In genomic region chrX:155167667-155168066, GRCm38 (mm10) we compare ENCODE assay signal across 37 mouse cellular contexts. TPM values are rescaled to one million over a fixed set of nuclear protein-coding genes. Genes with fewer than 3 reads are reported as not detected.
"Had no signal": no experiment of that assay in that cellular context is flagged by ENCODE, and none has a peak within 500 bp of the region (broad histone marks: within the 10 kb centered on the region; RNA-seq: fewer than 3 reads in every experiment).

No protein-coding gene starts in this region.

- H3K27me3 ChIP-seq: embryonic facial prominence, embryonic 12.5 days; embryonic facial prominence, embryonic 13.5 days; embryonic facial prominence, embryonic 15.5 days; forebrain, embryonic 12.5 days; forebrain, embryonic 13.5 days; forebrain, embryonic 15.5 days had no signal

- H3K9me3 ChIP-seq: embryonic facial prominence, embryonic 12.5 days; embryonic facial prominence, embryonic 13.5 days; embryonic facial prominence, embryonic 15.5 days; forebrain, embryonic 10.5 days; forebrain, embryonic 12.5 days; forebrain, embryonic 13.5 days; forebrain, embryonic 15.5 days had no signal

- ATAC-seq: forebrain, embryonic 13.5 days; forebrain, embryonic 14.5 days; forebrain, embryonic 15.5 days; forebrain, postnatal 0 days had no signal

- H3K36me3 ChIP-seq: embryonic facial prominence, embryonic 12.5 days; embryonic facial prominence, embryonic 13.5 days; embryonic facial prominence, embryonic 15.5 days; forebrain, embryonic 10.5 days; forebrain, embryonic 12.5 days; forebrain, embryonic 15.5 days had no signal

- H3K4me3 ChIP-seq: embryonic facial prominence, embryonic 12.5 days; embryonic facial prominence, embryonic 13.5 days; embryonic facial prominence, embryonic 15.5 days; erythroblast, embryonic 14.5 days; forebrain, embryonic 10.5 days; forebrain, embryonic 12.5 days; forebrain, embryonic 13.5 days; forebrain, embryonic 15.5 days; gastrocnemius, adult 2 months; heart, adult 2 months had no signal

- H3K4me2 ChIP-seq: embryonic facial prominence, embryonic 12.5 days; embryonic facial prominence, embryonic 13.5 days; embryonic facial prominence, embryonic 15.5 days; forebrain, embryonic 12.5 days; forebrain, embryonic 13.5 days; forebrain, embryonic 15.5 days had no signal

- H3K4me1 ChIP-seq: embryonic facial prominence, embryonic 12.5 days; embryonic facial prominence, embryonic 13.5 days; embryonic facial prominence, embryonic 15.5 days; forebrain, embryonic 10.5 days; forebrain, embryonic 12.5 days; forebrain, embryonic 13.5 days; forebrain, embryonic 15.5 days had no signal

- H3K27ac ChIP-seq: embryonic facial prominence, embryonic 12.5 days; embryonic facial prominence, embryonic 13.5 days; embryonic facial prominence, embryonic 15.5 days; forebrain, embryonic 10.5 days; forebrain, embryonic 12.5 days; forebrain, embryonic 13.5 days; forebrain, embryonic 15.5 days; gastrocnemius, adult 2 months; heart, adult 2 months had no signal

- DNase-seq: cerebellum, adult 2 months; cerebellum, adult 8-10 months; cerebellum, adult 9-10 months; cerebellum, adult 9-11 months; cerebellum, postnatal 10 days; cerebellum, postnatal 14 days; cerebellum, postnatal 25 days; cerebellum, postnatal 36 days; embryo, embryonic 11 days; forebrain, postnatal 0 days; gastrocnemius, adult 2 months; gastrocnemius, postnatal 10 days; gastrocnemius, postnatal 14 days; gastrocnemius, postnatal 25 days; gastrocnemius, postnatal 36 days; heart, adult 11 months; heart, adult 18-20 months; heart, adult 2 months had no signal

- H3K9ac ChIP-seq: embryonic facial prominence, embryonic 12.5 days; embryonic facial prominence, embryonic 13.5 days; embryonic facial prominence, embryonic 15.5 days; forebrain, embryonic 12.5 days; forebrain, embryonic 13.5 days; forebrain, embryonic 15.5 days; forebrain, postnatal 0 days had no signal

RNA-seq across cellular contexts. Expression of gene Cldn34b2, which starts 39.5 kb away (rescaled TPM):
- total RNA-seq: common myeloid progenitor, adult 5-6 weeks; forebrain, postnatal 0 days; gastrocnemius, adult 18-20 months; gastrocnemius, adult 2 months; gastrocnemius, adult 8-10 months; gastrocnemius, postnatal 10 days; gastrocnemius, postnatal 14 days; gastrocnemius, postnatal 25 days; gastrocnemius, postnatal 36 days; gastrocnemius, postnatal 4 days; granulocyte monocyte progenitor cell, adult 5-6 weeks; heart, adult 18-20 months; heart, adult 2 months; heart, adult 8-10 months had no signal
- polyA plus RNA-seq: cortical plate, adult 2 months; embryonic facial prominence, embryonic 11.5 days; embryonic facial prominence, embryonic 12.5 days; embryonic facial prominence, embryonic 13.5 days; embryonic facial prominence, embryonic 15.5 days; erythroblast, embryonic 14.5 days; forebrain, embryonic 10.5 days; forebrain, embryonic 11.5 days; forebrain, embryonic 12.5 days; forebrain, embryonic 13.5 days; forebrain, embryonic 14.5 days; forebrain, embryonic 15.5 days; forebrain, postnatal 0 days; frontal cortex, adult 2 months; heart, adult 2 months had no signal
